Mouse (Mus musculus): ENCODE data around the gene Hnrnpul1. TPM values are rescaled to one million over a fixed set of nuclear protein-coding genes. Genes with fewer than 3 reads are reported as not detected.

The Hnrnpul1 gene
- total RNA-seq (2023): 219 TPM

GRCm38 (mm10) chr7:25754738-25755467 lies at the start of gene Hnrnpul1:
Hnrnpul1 (minus strand) TSS chr7:25754757.

GRCm38 (mm10) chr7:25788220-25789128 lies 33.9 kb upstream of the Hnrnpul1 start, which contains the start of gene Axl:
Axl (minus strand) TSS chr7:25788705.

GRCm38 (mm10) chr7:25718788-25719417 lies 35.7 kb downstream of the Hnrnpul1 start, which contains the start of gene Ccdc97:
Ccdc97 (minus strand) TSS chr7:25719088.

GRCm38 (mm10) chr7:25686680-25687531 lies 67.7 kb downstream of the Hnrnpul1 start, which contains the start of gene Tgfb1:
Tgfb1 (plus strand) TSS chr7:25687002.

GRCm38 (mm10) chr7:25680514-25681258 lies 73.9 kb downstream of the Hnrnpul1 start, which contains the start of gene B9d2:
B9d2 (plus strand) TSS chr7:25680780.

GRCm38 (mm10) chr7:25674719-25675300 lies 79.7 kb downstream of the Hnrnpul1 start, which contains the start of gene Tmem91:
Tmem91 (minus strand) TSS chr7:25675166.

Other genes starting within 250 kb of the Hnrnpul1 start
- not detected for gene Ceacam2, start 214.9 kb downstream of the Hnrnpul1 start, total RNA-seq (2023)
- not detected for gene Erich4, start 138.9 kb downstream of the Hnrnpul1 start, total RNA-seq (2023)
- gene Dmac2, start 135.3 kb downstream of the Hnrnpul1 start, total RNA-seq (2023): 67.2 TPM
- 0.68 TPM for gene B3gnt8, start 128.1 kb downstream of the Hnrnpul1 start, total RNA-seq (2023)
- 22.5 TPM for gene Bckdha, start 95.8 kb downstream of the Hnrnpul1 start, total RNA-seq (2023)
- gene Exosc5, start 95.6 kb downstream of the Hnrnpul1 start, total RNA-seq (2023): 61.9 TPM
- not detected for gene Tmem91, start 79.6 kb downstream of the Hnrnpul1 start, total RNA-seq (2023)
- gene B9d2, start 74.0 kb downstream of the Hnrnpul1 start, total RNA-seq (2023): 31.5 TPM
- gene Tgfb1, start 67.8 kb downstream of the Hnrnpul1 start, total RNA-seq (2023): 147 TPM
- 106 TPM for gene Ccdc97, start 35.7 kb downstream of the Hnrnpul1 start, total RNA-seq (2023)
- gene Axl, start 33.9 kb upstream of the Hnrnpul1 start, total RNA-seq (2023): 7.1 TPM
- gene Cyp2s1, start 62.2 kb upstream of the Hnrnpul1 start, total RNA-seq (2023): 11.1 TPM
- gene Cyp2b10, start 142.9 kb upstream of the Hnrnpul1 start, total RNA-seq (2023): not detected

All from CD4-positive naive resting alpha-beta T cell, adult 57 days (primary cell).